Mouse (Mus musculus) olfactory bulb, adult 2 months (tissue): ENCODE measurements at regions not wholly inside any gene's neighbourhood (a gene's known extent, or its start where the extent isn't known, plus 50 kb on each side); places are given as distances from the start of the nearest gene placed in this dataset.

Experiments
- CTCF ChIP-seq: fragments of 200-500 bp; IDR thresholded peaks from 2 replicates; pipeline ENCODE4 v1.5.1; 2012; ENCODE audit warnings: low read depth, mild to moderate bottlenecking, low read length, moderate library complexity; ENCODE audit not compliant: insufficient read depth
- POLR2A ChIP-seq: fragments of 200-500 bp; IDR thresholded peaks from 2 replicates; pipeline ENCODE4 v1.6.1; 2012; ENCODE audit warnings: mild to moderate bottlenecking, low read depth, low read length, moderate library complexity; ENCODE audit not compliant: insufficient read depth

GRCm38 (mm10) chr16:91978846-91979245, 79.2 kb upstream of the Mrps6 start:
- TF ChIP-seq CTCF: no peak
- TF ChIP-seq POLR2A: no peak
